Mouse (Mus musculus): ENCODE results near the gene Basp1.

DNA sequence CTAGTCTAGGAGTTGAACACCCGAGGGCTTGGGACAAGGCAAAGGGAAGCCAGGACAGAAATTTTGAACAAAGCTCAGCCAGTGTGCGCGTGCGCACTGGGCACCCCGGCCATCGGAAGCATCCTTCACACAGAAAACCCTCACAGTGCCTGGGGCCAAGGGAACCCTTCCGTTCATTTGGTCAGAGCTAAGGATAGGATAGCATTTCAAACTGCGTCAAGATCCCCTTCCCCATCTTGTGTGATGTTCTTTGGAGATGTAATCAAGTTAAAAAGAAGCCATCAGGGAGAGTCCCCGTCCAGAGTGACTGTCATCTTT lies 28.3 kb upstream of the Basp1 start:
- TF ChIP-seq POLR2A (IDR thresholded peaks at IDR 0.05; ENCODE audit: extremely low read depth, insufficient read depth, low read length) (no peak), CTCF (IDR thresholded peaks at IDR 0.05; ENCODE audit: low read depth, low read length) (no peak)

Measured in liver, adult 2 months (tissue).